Mouse (Mus musculus): Measurements from ENCODE around the gene Fndc8. TPM values are rescaled to one million over a fixed set of nuclear protein-coding genes. Genes with fewer than 3 reads are reported as not detected.

The Fndc8 gene
- polyA plus RNA-seq, 1 experiment: not detected

GRCm38 (mm10) chr11:82869506-82870172 lies 22.3 kb upstream of the Fndc8 start:
- no peak for TF ChIP-seq CTCF (IDR thresholded peaks at IDR 0.05; ENCODE audit: borderline replicate concordance, extremely low read depth, insufficient read depth, insufficient read length)
- TF ChIP-seq POLR2A (IDR thresholded peaks at IDR 0.05; ENCODE audit: borderline replicate concordance, extremely low read depth, insufficient read depth, insufficient read length, poor library complexity, severe bottlenecking): no peak
- no peak for DNase-seq (ENCODE audit: low read depth)

- DNase-seq (ENCODE audit: low read depth): peak; percentile 25
- TF ChIP-seq POLR2A (IDR thresholded peaks at IDR 0.05; ENCODE audit: borderline replicate concordance, extremely low read depth, insufficient read depth, insufficient read length, poor library complexity, severe bottlenecking) (no peak), CTCF (IDR thresholded peaks at IDR 0.05; ENCODE audit: borderline replicate concordance, extremely low read depth, insufficient read depth, insufficient read length) (no peak)
Measured at GRCm38 (mm10) chr11:82870173-82871030, 21.5 kb upstream of the Fndc8 start.

- DNase-seq (ENCODE audit: low read depth): peak; percentile 96
- TF ChIP-seq CTCF (IDR thresholded peaks at IDR 0.05; ENCODE audit: borderline replicate concordance, extremely low read depth, insufficient read depth, insufficient read length) (peak; percentile 90), POLR2A (IDR thresholded peaks at IDR 0.05; ENCODE audit: borderline replicate concordance, extremely low read depth, insufficient read depth, insufficient read length, poor library complexity, severe bottlenecking) (no peak)
Measured at GRCm38 (mm10) chr11:82871031-82871446, 20.9 kb upstream of the Fndc8 start, which contains the start of gene Rffl. Gene Rffl, minus strand, starts transcription at chr11:82871210.

GRCm38 (mm10) chr11:82874924-82875323 lies 17.0 kb upstream of the Fndc8 start:
- DNase-seq (ENCODE audit: low read depth): peak; percentile 15
- TF ChIP-seq CTCF (IDR thresholded peaks at IDR 0.05; ENCODE audit: borderline replicate concordance, extremely low read depth, insufficient read depth, insufficient read length) (no peak), POLR2A (IDR thresholded peaks at IDR 0.05; ENCODE audit: borderline replicate concordance, extremely low read depth, insufficient read depth, insufficient read length, poor library complexity, severe bottlenecking) (no peak)

- no peak for DNase-seq (ENCODE audit: low read depth)
- TF ChIP-seq POLR2A (IDR thresholded peaks at IDR 0.05; ENCODE audit: borderline replicate concordance, extremely low read depth, insufficient read depth, insufficient read length, poor library complexity, severe bottlenecking) (no peak), CTCF (IDR thresholded peaks at IDR 0.05; ENCODE audit: borderline replicate concordance, extremely low read depth, insufficient read depth, insufficient read length) (no peak)
Measured at GRCm38 (mm10) chr11:82875631-82876030, 16.3 kb upstream of the Fndc8 start.

- peak; percentile 43 for DNase-seq (ENCODE audit: low read depth)
- TF ChIP-seq POLR2A (IDR thresholded peaks at IDR 0.05; ENCODE audit: borderline replicate concordance, extremely low read depth, insufficient read depth, insufficient read length, poor library complexity, severe bottlenecking) (no peak), CTCF (IDR thresholded peaks at IDR 0.05; ENCODE audit: borderline replicate concordance, extremely low read depth, insufficient read depth, insufficient read length) (no peak)
Measured at GRCm38 (mm10) chr11:82877726-82878344, 14.1 kb upstream of the Fndc8 start.

- TF ChIP-seq POLR2A (IDR thresholded peaks at IDR 0.05; ENCODE audit: borderline replicate concordance, extremely low read depth, insufficient read depth, insufficient read length, poor library complexity, severe bottlenecking): no peak
- TF ChIP-seq CTCF (IDR thresholded peaks at IDR 0.05; ENCODE audit: borderline replicate concordance, extremely low read depth, insufficient read depth, insufficient read length): no peak
- no peak for DNase-seq (ENCODE audit: low read depth)
Measured at GRCm38 (mm10) chr11:82883180-82883579, 8.7 kb upstream of the Fndc8 start.

- no peak for DNase-seq (ENCODE audit: low read depth)
- peak; percentile 7; the same call in 1 of the 2 replicates for TF ChIP-seq CTCF (IDR thresholded peaks at IDR 0.05; ENCODE audit: borderline replicate concordance, extremely low read depth, insufficient read depth, insufficient read length)
- TF ChIP-seq POLR2A (IDR thresholded peaks at IDR 0.05; ENCODE audit: borderline replicate concordance, extremely low read depth, insufficient read depth, insufficient read length, poor library complexity, severe bottlenecking): no peak
Measured at GRCm38 (mm10) chr11:82886559-82886958, 5.4 kb upstream of the Fndc8 start.

- peak; percentile 83 for DNase-seq (ENCODE audit: low read depth)
- TF ChIP-seq CTCF (IDR thresholded peaks at IDR 0.05; ENCODE audit: borderline replicate concordance, extremely low read depth, insufficient read depth, insufficient read length) (no peak), POLR2A (IDR thresholded peaks at IDR 0.05; ENCODE audit: borderline replicate concordance, extremely low read depth, insufficient read depth, insufficient read length, poor library complexity, severe bottlenecking) (no peak)
Measured at GRCm38 (mm10) chr11:82888491-82888946, 3.4 kb upstream of the Fndc8 start.

GRCm38 (mm10) chr11:82889524-82890341 lies 2.2 kb upstream of the Fndc8 start:
- TF ChIP-seq POLR2A (IDR thresholded peaks at IDR 0.05; ENCODE audit: borderline replicate concordance, extremely low read depth, insufficient read depth, insufficient read length, poor library complexity, severe bottlenecking) (no peak), CTCF (IDR thresholded peaks at IDR 0.05; ENCODE audit: borderline replicate concordance, extremely low read depth, insufficient read depth, insufficient read length) (no peak)
- peak; percentile 53 for DNase-seq (ENCODE audit: low read depth)
